Mouse (Mus musculus): ENCODE data around the gene Gm7073. TPM values are rescaled to one million over a fixed set of nuclear protein-coding genes. Genes with fewer than 3 reads are reported as not detected.

Gm7073 gene
- total RNA-seq, 1 experiment from 2014 or later, result not detected

DNA sequence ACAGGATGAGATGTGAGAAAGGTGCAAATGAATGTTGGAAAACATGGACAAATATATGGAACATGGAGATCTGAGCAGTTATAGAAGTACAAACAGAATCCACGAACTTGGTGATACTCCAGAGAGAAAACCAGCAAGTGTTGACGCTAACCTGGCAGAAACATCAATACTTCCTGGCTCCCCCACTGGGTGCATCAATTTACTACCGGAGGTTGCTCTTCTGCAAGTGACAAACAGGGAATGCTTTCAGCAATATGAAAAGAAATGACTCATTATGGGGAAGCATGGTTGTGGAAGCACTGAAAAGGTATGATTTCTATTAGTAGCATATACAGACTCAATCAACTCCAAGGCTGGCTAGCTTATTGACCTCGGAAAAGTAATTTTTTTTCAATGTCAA is 144.8 kb downstream of the Gm7073 start:
- ATAC-seq (ENCODE audit: extremely low read depth, insufficient number of reproducible peaks, low FRiP score, poor library complexity, severe bottlenecking), result no peak

DNA sequence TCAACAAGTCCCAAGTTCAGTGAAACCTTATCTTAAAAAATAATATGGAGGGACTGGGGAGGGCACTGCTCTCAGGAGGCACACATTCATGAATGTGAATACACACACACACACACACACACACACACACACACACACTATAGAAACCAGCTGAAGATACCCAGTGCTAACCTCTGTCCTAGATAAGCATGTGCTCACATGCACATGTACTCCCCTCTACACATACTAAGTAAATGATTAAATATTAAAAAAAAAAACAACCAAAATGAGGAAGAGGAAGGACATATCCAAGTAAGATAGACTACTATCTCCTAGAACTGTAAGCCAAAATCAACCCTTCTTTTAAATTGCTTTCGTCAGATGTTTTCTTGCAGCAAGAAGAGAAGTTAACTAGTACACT is 152.2 kb downstream of the Gm7073 start:
- no peak for ATAC-seq (ENCODE audit: extremely low read depth, insufficient number of reproducible peaks, low FRiP score, poor library complexity, severe bottlenecking)

Other genes with a start within 250 kb of the Gm7073 start
- gene Atp11c, start 53.4 kb upstream of the Gm7073 start, total RNA-seq (2017), result 40.3 and 40.4 TPM in 2 replicates

Measured in neutrophil, adult 5-6 weeks (primary cell).